Mouse (Mus musculus) liver, embryonic 14.5 days (tissue): ENCODE measurements around the gene Tox4. TPM values are rescaled to one million over a fixed set of nuclear protein-coding genes. Genes with fewer than 3 reads are reported as not detected.
"Not testable (repeated sequence)": the region's sequence is repeated elsewhere in the genome, so short reads cannot be mapped to it uniquely, and the experiment has no call there.

Experiments
- ATAC-seq: fragments of 200-750 bp; cut with Nextera tagmentation; 2 replicates; pipeline ENCODE4 v1.8.0; 2017; ENCODE audit warnings: moderate number of reproducible peaks, mild to moderate bottlenecking, moderate library complexity; ENCODE audit not compliant: insufficient read depth
- DNase-seq, 3 experiments: peaks; one replicate each; pipeline ENCODE4 v3.0.0-alpha.2; 2012 to 2013; ENCODE audit warnings: low read depth in 3 of 3, low spot score in 3 of 3
- H3K27ac ChIP-seq: fragments of 300-500 bp; sonication (generic); 2 replicates; pipeline ENCODE4 v1.5.1; 2014; ENCODE audit warnings: moderate library complexity, mild to moderate bottlenecking, control low read depth, inconsistent platforms
- H3K27me3 ChIP-seq: fragments of 300-500 bp; sonication (generic); 2 replicates; pipeline ENCODE4 v1.6.1; 2014; ENCODE audit warnings: mild to moderate bottlenecking, low read length, moderate library complexity; ENCODE audit not compliant: control insufficient read depth, insufficient read depth
- H3K36me3 ChIP-seq: fragments of 300-500 bp; sonication (generic); replicated peaks from 2 replicates; pipeline ENCODE4 v1.6.1; 2014; ENCODE audit warnings: low read depth; ENCODE audit not compliant: control insufficient read depth, insufficient read depth
- H3K4me1 ChIP-seq, 2 experiments: fragments of 200-500 bp in 1 of 2; fragments of 300-500 bp in 1 of 2; sonication (generic) in 1 of 2; replicated peaks; 2 replicates each; pipeline ENCODE4 v1.6.1; 2012 to 2014; ENCODE audit warnings: antibody characterized with exemption in 1 of 2, inconsistent platforms in 1 of 2, low read length in 1 of 2; ENCODE audit not compliant: control insufficient read depth in 2 of 2, insufficient read depth in 2 of 2
- H3K4me2 ChIP-seq: fragments of 300-500 bp; sonication (generic); 2 replicates; pipeline ENCODE4 v1.6.1; 2014; ENCODE audit warnings: low read depth, mild to moderate bottlenecking, control low read depth, moderate library complexity
- H3K4me3 ChIP-seq, 2 experiments: fragments of 200-500 bp in 1 of 2; fragments of 300-500 bp in 1 of 2; sonication (generic) in 1 of 2; 2 replicates each; pipeline ENCODE4 v1.5.1; 2012 to 2014; ENCODE audit warnings: low read depth in 2 of 2, low read length in 2 of 2, mild to moderate bottlenecking in 2 of 2, control low read depth in 1 of 2, inconsistent platforms in 1 of 2, moderate library complexity in 1 of 2; ENCODE audit not compliant: insufficient read depth in 1 of 2
- H3K9ac ChIP-seq: fragments of 300-500 bp; sonication (generic); replicated peaks from 2 replicates; pipeline ENCODE4 v1.6.1; 2014; ENCODE audit warnings: mild to moderate bottlenecking, control low read depth, moderate library complexity
- H3K9me3 ChIP-seq: fragments of 300-500 bp; sonication (generic); 2 replicates; pipeline ENCODE4 v1.6.1; 2016; ENCODE audit warnings: low read length, mixed read lengths; ENCODE audit not compliant: control insufficient read depth
- CTCF ChIP-seq: IDR thresholded peaks from 2 replicates; pipeline ENCODE4 v1.5.1; 2016; ENCODE audit warnings: antibody characterized with exemption, low read depth, control low read depth
- EP300 ChIP-seq: IDR thresholded peaks from 2 replicates; pipeline ENCODE4 v1.6.1; 2016; ENCODE audit warnings: antibody characterized with exemption, low read depth
- WGBS: fragments of 180-500 bp; shearing (Covaris S2); extraction: QIAGEN DNeasy Blood & Tissue Kit; methylation state at CpG from one replicate; pipeline ENCODE4 v1.1.7; 2014; ENCODE audit not compliant: insufficient replicate concordance; 5-methylcytosine and 5-hydroxymethylcytosine counted together
- polyA plus RNA-seq, 2 experiments: library from polyadenylated mRNA; depleted of rRNA in 1 of 2; stranded (reverse) in 1 of 2; unstranded in 1 of 2; fragments of >200 nt; fragmentation: Nextera tagmentation in 1 of 2; extraction: Ambion mirVana in 1 of 2; gene quantifications; 2 replicates each; pipeline versions ENCODE4 v1.2.1 to v1.2.3; 2012 to 2014

Gene Tox4
- polyA plus RNA-seq, 2 experiments, result 10.1 to 17.2 TPM

DNA sequence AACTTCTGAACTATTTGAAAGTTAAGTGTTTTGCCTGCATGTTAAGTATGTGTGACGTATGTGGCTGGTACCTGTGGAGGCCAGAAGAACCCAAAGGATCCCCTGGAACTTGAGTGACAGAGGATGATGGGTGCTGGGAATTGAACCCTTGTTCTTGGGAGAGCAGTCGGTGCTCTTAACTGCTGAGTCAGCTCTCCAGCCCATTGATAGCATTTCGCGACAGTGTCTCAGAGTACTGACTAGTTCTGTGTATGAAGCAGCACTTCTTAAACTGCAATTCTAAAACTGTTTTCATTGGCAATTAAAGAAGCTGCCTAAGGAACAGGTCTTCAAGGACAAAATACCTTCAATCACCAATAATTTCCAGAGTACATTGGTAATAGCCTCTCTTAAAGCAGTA lies 1.7 kb upstream of the Tox4 start:
- Histone ChIP-seq H3K4me2 (no peak overlapping the region), H3K9me3 (no peaks in the 10 kb centered on the region), H3K36me3 (no peaks in the 10 kb centered on the region), H3K27ac (no peak overlapping the region), H3K27me3 (no peaks in the 10 kb centered on the region), H3K4me1 (peaks cover 8 to 12% of the 10 kb centered on the region in 2 experiments), H3K9ac (no peak overlapping the region), H3K4me3 (no peak overlapping the region)
- TF ChIP-seq CTCF, result no peak
- no peak for TF ChIP-seq EP300
- WGBS, result 79% methylated on average over 4 of the region's 4 CpGs
- no peak for DNase-seq
- ATAC-seq, result no peak

DNA sequence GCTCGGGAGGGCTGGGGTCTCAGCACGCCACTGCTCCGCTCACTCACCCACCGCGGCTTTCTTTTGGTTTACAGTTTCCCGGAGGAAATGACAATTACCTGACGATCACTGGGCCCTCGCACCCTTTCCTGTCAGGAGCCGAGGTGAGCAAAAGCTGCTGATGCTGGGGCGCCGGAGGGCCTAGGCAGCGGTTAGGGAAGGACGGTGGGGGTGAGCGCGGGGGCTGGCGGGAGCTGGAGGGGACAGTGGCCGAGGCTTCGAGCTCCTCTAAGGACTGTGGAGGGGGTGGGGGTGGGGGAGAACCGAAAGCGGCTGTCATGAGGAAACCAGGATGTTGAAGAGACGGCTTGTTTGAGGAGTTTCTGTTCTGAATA lies 788 bp downstream of the Tox4 start:
- no peak for TF ChIP-seq EP300
- no peak for TF ChIP-seq CTCF
- Histone ChIP-seq H3K9me3 (no peaks in the 10 kb centered on the region), H3K4me3 (peak overlapping the region; percentile 72 to 93), H3K4me2 (peak overlapping the region; percentile 88), H3K9ac (peak overlapping the region; percentile 92), H3K4me1 (peaks cover 10 to 12% of the 10 kb centered on the region in 2 experiments), H3K27me3 (no peaks in the 10 kb centered on the region), H3K36me3 (no peaks in the 10 kb centered on the region), H3K27ac (peak overlapping the region; percentile 82)
- WGBS, result 2% methylated on average over 21 of the region's 21 CpGs
- DNase-seq (no peak), ATAC-seq (peak; percentile 7; the same call in 1 of the 2 replicates)

DNA sequence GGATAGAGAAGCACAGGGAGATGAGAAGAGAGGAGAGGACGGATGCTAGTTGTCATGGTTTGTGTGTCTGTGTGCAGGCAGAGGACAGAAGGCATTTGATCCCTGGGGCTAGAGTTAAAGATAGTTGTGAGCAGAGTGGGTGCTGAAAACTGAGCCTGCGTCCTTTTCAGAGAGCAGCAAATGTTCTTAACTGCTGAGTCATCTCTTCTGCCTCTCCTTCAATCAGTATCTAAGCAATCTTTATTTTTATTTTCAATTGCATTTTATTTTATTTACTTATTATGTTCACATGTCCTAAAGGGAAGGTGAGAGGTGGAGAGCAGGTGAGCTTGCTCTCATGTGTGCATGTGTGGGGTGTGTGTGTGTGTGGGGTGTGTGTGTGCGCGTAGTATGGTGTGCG lies 4.7 kb downstream of the Tox4 start:
- Histone ChIP-seq H3K4me3 (no peak overlapping the region), H3K27ac (no peak overlapping the region), H3K4me2 (no peak overlapping the region), H3K36me3 (peaks cover 22% of the 10 kb centered on the region), H3K27me3 (no peaks in the 10 kb centered on the region), H3K9me3 (no peaks in the 10 kb centered on the region), H3K9ac (no peak overlapping the region), H3K4me1 (peaks cover 7 to 8% of the 10 kb centered on the region in 2 experiments)
- TF ChIP-seq CTCF (no peak), EP300 (no peak)
- 89% methylated on average over 5 of the region's 5 CpGs for WGBS
- DNase-seq (no peak), ATAC-seq (no peak)

GRCm38 (mm10) chr14:52284191-52284590 lies 5.2 kb downstream of the Tox4 start:
- no peak for DNase-seq
- peaks cover 23% of the 10 kb centered on the region for H3K36me3 ChIP-seq
- no peaks in the 10 kb centered on the region for H3K27me3 ChIP-seq
- ATAC-seq, result no peak
- no peaks in the 10 kb centered on the region for H3K9me3 ChIP-seq
- H3K4me2 ChIP-seq, result no peak overlapping the region
- peaks cover 7 to 8% of the 10 kb centered on the region in 2 experiments for H3K4me1 ChIP-seq
- WGBS, result 66% methylated on average over 3 of the region's 3 CpGs
- H3K27ac ChIP-seq, result no peak overlapping the region
- no peak overlapping the region for H3K4me3 ChIP-seq
- H3K9ac ChIP-seq, result no peak overlapping the region
- TF ChIP-seq CTCF, result no peak
- TF ChIP-seq EP300, result no peak

DNA sequence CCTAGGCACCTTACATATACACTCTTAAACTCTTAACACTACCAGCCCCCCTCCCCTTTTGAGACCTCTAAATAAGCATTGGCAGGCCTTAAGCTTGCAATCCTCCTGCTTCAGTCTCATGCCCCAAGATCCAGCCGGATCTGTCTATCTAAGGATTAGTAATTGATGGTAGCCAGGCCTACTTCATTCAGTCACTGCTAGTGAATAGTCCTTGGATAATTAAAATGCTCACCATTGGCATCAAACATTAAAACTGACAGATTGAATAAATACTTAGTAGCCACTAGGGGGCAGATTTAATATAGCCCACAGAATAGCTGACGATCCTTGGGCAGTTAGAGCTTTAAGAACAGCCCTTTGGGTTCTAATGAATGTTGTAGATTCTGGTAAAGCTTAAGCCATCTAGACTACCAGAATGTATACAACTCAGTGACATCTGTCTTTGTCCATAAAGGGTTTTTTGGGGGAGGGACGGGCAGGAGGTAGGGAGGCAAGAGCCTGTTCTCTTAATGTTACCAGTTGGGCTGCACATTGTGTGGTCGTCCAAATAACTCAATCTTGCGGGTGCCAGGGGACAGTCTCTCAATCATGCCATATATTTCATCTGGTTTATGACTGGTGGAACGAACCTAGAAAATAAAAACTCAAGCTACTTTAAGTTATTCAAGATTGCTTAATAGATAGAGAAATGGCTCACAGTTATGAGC lies 16.8 kb downstream of the Tox4 start:
- H3K4me2 ChIP-seq, result no peak overlapping the region
- H3K36me3 ChIP-seq, result peaks cover 61% of the 10 kb centered on the region
- no peak for DNase-seq
- 65% methylated on average over 6 of the region's 6 CpGs for WGBS
- H3K27ac ChIP-seq, result no peak overlapping the region
- TF ChIP-seq CTCF, result peak; percentile 53
- TF ChIP-seq EP300, result no peak
- no peaks in the 10 kb centered on the region for H3K4me1 ChIP-seq
- no peak for ATAC-seq
- no peaks in the 10 kb centered on the region for H3K27me3 ChIP-seq
- no peak overlapping the region for H3K4me3 ChIP-seq
- no peaks in the 10 kb centered on the region for H3K9me3 ChIP-seq
- H3K9ac ChIP-seq, result no peak overlapping the region

DNA sequence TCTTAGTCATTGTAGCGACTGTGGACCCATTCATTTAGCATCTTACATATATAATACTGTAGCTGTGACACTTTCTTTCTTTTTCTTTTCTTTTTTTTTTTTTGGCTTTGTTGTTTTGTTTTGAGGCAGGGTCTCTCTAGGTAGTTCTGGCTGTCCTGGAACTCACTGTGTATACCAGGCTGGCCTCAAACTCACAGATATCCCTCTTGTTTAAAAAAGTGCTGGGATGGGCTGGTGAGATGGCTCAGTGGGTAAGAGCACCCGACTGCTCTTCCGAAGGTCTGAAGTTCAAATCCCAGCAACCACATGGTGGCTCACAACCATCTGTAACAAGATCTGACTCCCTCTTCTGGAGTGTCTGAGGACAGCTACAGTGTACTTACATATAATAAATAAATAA lies 24.6 kb downstream of the Tox4 start:
- H3K9me3 ChIP-seq, H3K27me3 ChIP-seq, H3K4me3 ChIP-seq, H3K9ac ChIP-seq, DNase-seq, H3K27ac ChIP-seq, ATAC-seq: not testable (repeated sequence)
- Histone ChIP-seq H3K36me3 (peaks cover 14% of the 10 kb centered on the region), H3K4me2 (peak overlapping the region; percentile 85), H3K4me1 (peaks cover 16 to 19% of the 10 kb centered on the region in 2 experiments)
- 79% methylated on average over 3 of the region's 3 CpGs for WGBS
